Mouse (Mus musculus): ENCODE results near the gene Vash1.

GRCm38 (mm10) chr12:86646831-86647230 lies 31.7 kb upstream of the Vash1 start:
- TF ChIP-seq CTCF (IDR thresholded peaks at IDR 0.05; ENCODE audit: insufficient read depth, low read depth, low read length) (no peak), POLR2A (IDR thresholded peaks at IDR 0.05; ENCODE audit: insufficient read depth, low read depth, low read length) (no peak)

All from olfactory bulb, adult 2 months (tissue).